ENCODE assay signal across 8 mouse cellular contexts in genomic region chr3:96197129-96197749, GRCm38 (mm10). TPM values are rescaled to one million over a fixed set of nuclear protein-coding genes. Genes with fewer than 3 reads are reported as not detected.
DNase-seq lines count a peak whose midpoint lies in the region; ATAC-seq and TF ChIP-seq lines count a peak whose summit lies in the region.

No protein-coding gene starts in this region.

- under 1% methylated on average over 50 of the region's 50 CpGs for WGBS in hindbrain, embryonic 10.5 days
- under 1% methylated on average over 50 of the region's 50 CpGs for WGBS in lung, embryonic 15.5 days
- WGBS in olfactory bulb, adult 2 months: under 1% methylated on average over 50 of the region's 50 CpGs

- peaks cover 23% of the 10 kb centered on the region for H3K4me1 ChIP-seq in hindbrain, embryonic 10.5 days (replicated peaks)
- H3K4me1 ChIP-seq in lung, embryonic 15.5 days: peaks cover 13% of the 10 kb centered on the region
- H3K4me1 ChIP-seq in olfactory bulb, adult 2 months (ENCODE audit: control insufficient read depth, insufficient read depth, low read length): peaks cover 24% of the 10 kb centered on the region

- peak; percentile 93 for DNase-seq in MN1 (ENCODE audit: low spot score)
- peak; percentile 91 for DNase-seq in cerebellum, adult 9-10 months
- DNase-seq in forelimb bud, embryonic 11.5 days (ENCODE audit: low read depth, low spot score): peak; percentile 92
- DNase-seq in hindbrain, embryonic 10.5 days (ENCODE audit: low spot score): peak; percentile 88
- DNase-seq in layer of hippocampus, adult 9-10 months (ENCODE audit: low spot score): peak; percentile 76
- DNase-seq in thymus, postnatal 0 days (ENCODE audit: low spot score): peak; percentile 87

- H3K27me3 ChIP-seq in hindbrain, embryonic 10.5 days (ENCODE audit: insufficient read depth, poor library complexity, severe bottlenecking): peaks cover 7% of the 10 kb centered on the region; the same call in 1 of the 2 replicates
- H3K27me3 ChIP-seq in lung, embryonic 15.5 days: no peaks in the 10 kb centered on the region

- H3K4me3 ChIP-seq in hindbrain, embryonic 10.5 days: peak overlapping the region; percentile 72
- H3K4me3 ChIP-seq in lung, embryonic 15.5 days: peak overlapping the region; percentile 65
- H3K4me3 ChIP-seq in olfactory bulb, adult 2 months (ENCODE audit: insufficient read depth, low read depth, low read length): peak overlapping the region; percentile 79

- peak overlapping the region; percentile 99 for H3K4me2 ChIP-seq in lung, embryonic 15.5 days

- H3K27ac ChIP-seq in hindbrain, embryonic 10.5 days: peak overlapping the region; percentile 98
- peak overlapping the region; percentile 94 for H3K27ac ChIP-seq in lung, embryonic 15.5 days
- H3K27ac ChIP-seq in olfactory bulb, adult 2 months (ENCODE audit: insufficient read depth, low read depth, low read length): peak overlapping the region; percentile 99

- H3K9ac ChIP-seq in lung, embryonic 15.5 days: peak overlapping the region; percentile 81

- no peak for TF ChIP-seq CTCF in olfactory bulb, adult 2 months (IDR thresholded peaks at IDR 0.05; ENCODE audit: insufficient read depth, low read depth, low read length)

- TF ChIP-seq POLR2A in olfactory bulb, adult 2 months (IDR thresholded peaks at IDR 0.05; ENCODE audit: insufficient read depth, low read depth, low read length): peak; percentile 82

- peaks cover 5% of the 10 kb centered on the region for H3K9me3 ChIP-seq in hindbrain, embryonic 10.5 days
- no peaks in the 10 kb centered on the region for H3K9me3 ChIP-seq in lung, embryonic 15.5 days

- ATAC-seq in lung, embryonic 15.5 days (ENCODE audit: borderline replicate concordance, extremely low read depth, low FRiP score, low TSS enrichment): peak; percentile 92

- H3K36me3 ChIP-seq in hindbrain, embryonic 10.5 days: peaks cover 9% of the 10 kb centered on the region; the same call in 1 of the 2 replicates
- H3K36me3 ChIP-seq in lung, embryonic 15.5 days: no peaks in the 10 kb centered on the region

RNA-seq across cellular contexts. Expression of gene Sv2a, which starts 16.3 kb away (rescaled TPM):
- polyA plus RNA-seq in hindbrain, embryonic 10.5 days (2016; fragmentation: Nextera tagmentation; extraction: Ambion mirVana): 3.7 and 15.3 TPM in 2 replicates
- 3.7 and 4.4 TPM in 2 replicates for polyA plus RNA-seq in lung, embryonic 15.5 days (2015; fragmentation: Nextera tagmentation; extraction: Ambion mirVana)
- 106 TPM in 1 of 2 replicates, not detected in the other for polyA plus RNA-seq in olfactory bulb, adult 2 months (2012; ENCODE audit: insufficient read depth, insufficient read length, low replicate concordance, missing spikeins)
- 1.2 and 2.3 TPM in 2 replicates for polyA plus RNA-seq in thymus, postnatal 0 days (2015; fragmentation: Nextera tagmentation; extraction: Ambion mirVana)

RNA-seq across cellular contexts. Expression of gene Bola1, which starts 22.3 kb away (rescaled TPM):
- polyA plus RNA-seq in hindbrain, embryonic 10.5 days (2016; fragmentation: Nextera tagmentation; extraction: Ambion mirVana): 89.6 and 90.3 TPM in 2 replicates
- 56.8 and 64.4 TPM in 2 replicates for polyA plus RNA-seq in lung, embryonic 15.5 days (2015; fragmentation: Nextera tagmentation; extraction: Ambion mirVana)
- polyA plus RNA-seq in olfactory bulb, adult 2 months (2012; ENCODE audit: insufficient read depth, insufficient read length, low replicate concordance, missing spikeins): not detected in 2 replicates
- polyA plus RNA-seq in thymus, postnatal 0 days (2015; fragmentation: Nextera tagmentation; extraction: Ambion mirVana): 84.7 and 86.0 TPM in 2 replicates

RNA-seq across cellular contexts. Expression of gene Hist2h2ab, which starts 22.4 kb away (rescaled TPM):
- not detected in 2 replicates for polyA plus RNA-seq in hindbrain, embryonic 10.5 days (2016; fragmentation: Nextera tagmentation; extraction: Ambion mirVana)
- 1.1 and 1.4 TPM in 2 replicates for polyA plus RNA-seq in lung, embryonic 15.5 days (2015; fragmentation: Nextera tagmentation; extraction: Ambion mirVana)
- not detected in 2 replicates for polyA plus RNA-seq in olfactory bulb, adult 2 months (2012; ENCODE audit: insufficient read depth, insufficient read length, low replicate concordance, missing spikeins)
- 0.94 and 1.8 TPM in 2 replicates for polyA plus RNA-seq in thymus, postnatal 0 days (2015; fragmentation: Nextera tagmentation; extraction: Ambion mirVana)

RNA-seq across cellular contexts. Expression of gene Hist2h2ac, which starts 23.4 kb away (rescaled TPM):
- 7.6 and 12.0 TPM in 2 replicates for polyA plus RNA-seq in hindbrain, embryonic 10.5 days (2016; fragmentation: Nextera tagmentation; extraction: Ambion mirVana)
- 13.7 and 17.4 TPM in 2 replicates for polyA plus RNA-seq in lung, embryonic 15.5 days (2015; fragmentation: Nextera tagmentation; extraction: Ambion mirVana)
- not detected in 2 replicates for polyA plus RNA-seq in olfactory bulb, adult 2 months (2012; ENCODE audit: insufficient read depth, insufficient read length, low replicate concordance, missing spikeins)
- polyA plus RNA-seq in thymus, postnatal 0 days (2015; fragmentation: Nextera tagmentation; extraction: Ambion mirVana): 41.4 and 51.6 TPM in 2 replicates

RNA-seq across cellular contexts. Expression of gene Hist2h2be, which starts 23.7 kb away (rescaled TPM):
- 6.0 and 8.7 TPM in 2 replicates for polyA plus RNA-seq in hindbrain, embryonic 10.5 days (2016; fragmentation: Nextera tagmentation; extraction: Ambion mirVana)
- 7.2 and 7.4 TPM in 2 replicates for polyA plus RNA-seq in lung, embryonic 15.5 days (2015; fragmentation: Nextera tagmentation; extraction: Ambion mirVana)
- not detected in 2 replicates for polyA plus RNA-seq in olfactory bulb, adult 2 months (2012; ENCODE audit: insufficient read depth, insufficient read length, low replicate concordance, missing spikeins)
- polyA plus RNA-seq in thymus, postnatal 0 days (2015; fragmentation: Nextera tagmentation; extraction: Ambion mirVana): 8.6 and 10.0 TPM in 2 replicates

Comparison
In these comparisons a context has a peak if more than half of its experiments do, and no peak if none do; other contexts are left out.
1. Peak in every context shown above with its lines: DNase-seq, ATAC-seq, H3K4me3 ChIP-seq and H3K27ac ChIP-seq.
2. RNA of gene Bola1, which starts 22.3 kb away (polyA plus RNA-seq): 89.6 to 90.3 TPM in hindbrain, embryonic 10.5 days, 84.7 to 86.0 TPM in thymus, postnatal 0 days and 56.8 to 64.4 TPM in lung, embryonic 15.5 days; not detected in olfactory bulb, adult 2 months; every median in the first group is over 10 times any median in the second.